Mouse (Mus musculus): ENCODE measurements around the gene Ppil4. TPM values are rescaled to one million over a fixed set of nuclear protein-coding genes. Genes with fewer than 3 reads are reported as not detected.

The Ppil4 gene
- polyA plus RNA-seq, 1 experiment from 2014 or later = 46.9 TPM

DNA sequence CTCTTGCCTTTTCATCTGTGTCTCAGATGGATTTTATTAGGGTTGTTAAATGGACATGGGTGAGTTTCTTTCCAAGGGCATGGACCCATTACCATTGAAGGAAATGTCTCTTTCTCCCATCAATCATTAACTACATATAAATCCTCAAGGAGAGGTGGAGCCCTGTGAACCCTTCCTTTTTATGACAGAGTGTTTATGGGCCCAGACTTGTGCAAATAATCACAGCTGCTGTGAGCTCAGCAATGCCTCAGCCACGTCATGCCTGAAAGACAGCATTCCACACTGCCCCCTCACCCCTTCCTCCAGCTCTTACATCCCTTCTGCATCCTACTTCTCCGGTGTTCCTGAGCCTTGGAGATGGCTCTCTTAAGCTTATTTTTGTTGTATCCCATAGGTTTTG is 5.4 kb upstream of the Ppil4 start:
- no peak overlapping the region for H3K4me2 ChIP-seq
- no peaks in the 10 kb centered on the region for H3K27me3 ChIP-seq
- H3K4me3 ChIP-seq (replicated peaks) = no peak overlapping the region
- WGBS = 38% methylated on average over 2 of the region's 2 CpGs
- H3K9ac ChIP-seq (replicated peaks) = no peak overlapping the region
- 0 out of 2 replicates have a peak, but pooled peaks cover 2% of the 10 kb centered on the region for H3K4me1 ChIP-seq (replicated peaks)
- no peak overlapping the region for H3K27ac ChIP-seq
- ATAC-seq (ENCODE audit: insufficient number of reproducible peaks, insufficient read depth, low FRiP score, low TSS enrichment, low read depth) = no peak
- peaks cover 19% of the 10 kb centered on the region for H3K36me3 ChIP-seq
- H3K9me3 ChIP-seq = no peaks in the 10 kb centered on the region

DNA sequence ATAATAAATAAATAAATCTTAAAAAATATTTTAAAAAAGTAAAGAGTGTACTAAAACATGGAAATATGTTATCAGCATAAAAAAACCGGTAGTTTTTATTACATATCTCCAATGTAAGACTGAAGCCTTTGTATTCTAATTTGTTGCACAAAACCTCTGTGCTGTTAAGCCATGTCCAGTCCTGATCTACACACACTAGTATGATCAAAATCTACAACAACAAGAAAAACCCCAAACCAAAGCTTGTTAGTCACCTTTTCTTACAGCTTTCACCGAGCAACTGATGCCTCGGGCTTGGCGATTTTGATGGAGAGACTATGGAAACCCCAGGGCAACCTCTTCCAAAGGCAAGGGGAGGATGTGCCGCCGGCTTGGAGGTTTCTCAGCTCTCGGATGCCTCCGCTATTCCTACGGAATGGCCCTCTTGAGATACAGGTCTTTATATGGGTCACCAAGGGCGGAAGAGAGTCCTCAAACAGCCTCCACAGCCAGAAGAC is 389 bp upstream of the Ppil4 start:
- 2% methylated on average over 10 of the region's 10 CpGs for WGBS
- no peak overlapping the region for H3K27ac ChIP-seq
- H3K4me1 ChIP-seq (replicated peaks) = peaks cover 11% of the 10 kb centered on the region
- ATAC-seq (ENCODE audit: insufficient number of reproducible peaks, insufficient read depth, low FRiP score, low TSS enrichment, low read depth) = peak; percentile 57
- H3K36me3 ChIP-seq = peaks cover 35% of the 10 kb centered on the region
- peak overlapping the region; percentile 86 for H3K9ac ChIP-seq (replicated peaks)
- no peaks in the 10 kb centered on the region for H3K27me3 ChIP-seq
- H3K4me3 ChIP-seq (replicated peaks) = peak overlapping the region; percentile 92
- no peaks in the 10 kb centered on the region for H3K9me3 ChIP-seq
- H3K4me2 ChIP-seq = peak overlapping the region; percentile 60

DNA sequence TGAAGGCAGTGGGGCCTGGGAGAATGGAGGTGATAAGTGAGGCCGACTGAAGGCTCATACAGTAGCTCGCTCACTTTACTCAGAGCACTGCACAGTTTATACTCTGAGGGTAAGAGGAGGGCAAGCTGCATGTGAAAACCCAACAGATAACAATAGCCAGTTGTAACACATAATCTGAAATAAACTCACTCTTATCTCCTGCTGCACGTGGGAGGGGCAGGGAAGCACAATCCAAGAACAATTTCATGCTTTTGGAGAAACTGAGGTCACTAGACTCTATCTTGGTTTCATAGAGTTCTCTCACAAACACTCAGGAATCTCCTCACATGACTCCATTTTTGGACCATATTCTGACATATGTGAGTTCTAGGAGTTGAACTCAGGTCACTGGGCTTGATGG is 8.6 kb downstream of the Ppil4 start:
- Histone ChIP-seq H3K27ac (no peak overlapping the region), H3K4me2 (no peak overlapping the region), H3K9ac (replicated peaks) (no peak overlapping the region), H3K27me3 (no peaks in the 10 kb centered on the region), H3K36me3 (peaks cover 92% of the 10 kb centered on the region), H3K4me3 (replicated peaks) (no peak overlapping the region), H3K9me3 (no peaks in the 10 kb centered on the region), H3K4me1 (replicated peaks) (no peaks in the 10 kb centered on the region)
- WGBS = 86% methylated on average over 3 of the region's 3 CpGs
- ATAC-seq (ENCODE audit: insufficient number of reproducible peaks, insufficient read depth, low FRiP score, low TSS enrichment, low read depth) = no peak

DNA sequence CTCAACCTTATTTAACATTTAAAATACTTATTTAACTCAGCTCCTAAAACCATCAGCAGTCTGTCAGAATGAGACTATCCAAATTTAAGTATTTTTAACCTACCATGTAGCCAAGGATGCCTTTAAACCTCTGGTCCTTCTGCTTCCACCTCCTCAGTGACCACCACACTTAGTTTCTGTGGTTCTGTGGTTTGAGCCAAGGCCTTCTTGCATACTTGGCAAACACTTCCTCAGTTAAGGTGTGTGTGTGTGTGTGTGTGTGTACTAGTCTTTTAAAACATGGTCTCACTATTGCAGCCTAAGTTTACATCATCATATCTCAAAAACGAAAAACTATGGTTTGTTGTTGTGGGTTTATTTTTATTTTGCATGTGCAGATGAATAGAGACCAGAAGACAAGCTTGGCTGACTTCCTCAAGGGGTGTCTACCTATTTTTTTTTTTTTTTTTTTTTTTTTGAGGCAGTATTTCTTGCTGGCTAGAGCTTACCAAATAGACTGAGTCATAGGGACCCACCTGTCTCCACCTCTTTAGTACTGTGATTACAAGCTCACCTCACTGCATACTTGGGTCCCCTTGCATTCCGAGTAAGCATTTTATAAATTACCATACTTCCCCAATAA is 9.9 kb downstream of the Ppil4 start:
- no peaks in the 10 kb centered on the region for H3K27me3 ChIP-seq
- H3K9me3 ChIP-seq = no peaks in the 10 kb centered on the region
- H3K36me3 ChIP-seq = peaks cover 87% of the 10 kb centered on the region
- H3K27ac ChIP-seq = no peak overlapping the region
- no peak for ATAC-seq (ENCODE audit: insufficient number of reproducible peaks, insufficient read depth, low FRiP score, low TSS enrichment, low read depth)
- H3K9ac ChIP-seq (replicated peaks) = no peak overlapping the region
- no peaks in the 10 kb centered on the region for H3K4me1 ChIP-seq (replicated peaks)
- no peak overlapping the region for H3K4me3 ChIP-seq (replicated peaks)
- WGBS = 82% methylated on average over 2 of the region's 2 CpGs
- H3K4me2 ChIP-seq = no peak overlapping the region

DNA sequence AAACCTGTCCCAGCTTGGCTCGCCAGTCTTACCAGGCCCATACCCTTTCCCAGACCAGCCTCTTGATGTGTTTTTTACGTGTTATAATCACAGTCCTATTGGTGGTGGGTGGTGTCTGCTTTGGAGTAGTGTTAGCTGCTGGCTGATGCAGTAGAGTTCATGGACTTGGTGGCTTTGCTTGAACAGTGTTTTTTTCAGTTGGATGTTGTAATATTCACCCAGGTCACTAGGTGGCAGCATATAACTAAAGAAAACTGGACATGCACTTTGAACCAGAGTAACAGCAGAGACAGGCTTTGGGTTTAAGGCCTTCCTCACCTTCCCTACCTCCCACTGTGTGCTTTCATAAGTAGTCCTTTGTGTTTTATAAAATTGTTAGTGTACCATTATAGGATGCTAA is 17.2 kb downstream of the Ppil4 start:
- 56% methylated on average over 2 of the region's 2 CpGs for WGBS
- Histone ChIP-seq H3K27ac (no peak overlapping the region), H3K4me1 (replicated peaks) (no peaks in the 10 kb centered on the region), H3K9me3 (no peaks in the 10 kb centered on the region), H3K4me3 (replicated peaks) (no peak overlapping the region), H3K36me3 (peaks cover 76% of the 10 kb centered on the region), H3K27me3 (no peaks in the 10 kb centered on the region), H3K9ac (replicated peaks) (no peak overlapping the region), H3K4me2 (no peak overlapping the region)
- ATAC-seq (ENCODE audit: insufficient number of reproducible peaks, insufficient read depth, low FRiP score, low TSS enrichment, low read depth) = 0 out of 2 replicates have a peak, but pooled peaks have one; percentile 42

DNA sequence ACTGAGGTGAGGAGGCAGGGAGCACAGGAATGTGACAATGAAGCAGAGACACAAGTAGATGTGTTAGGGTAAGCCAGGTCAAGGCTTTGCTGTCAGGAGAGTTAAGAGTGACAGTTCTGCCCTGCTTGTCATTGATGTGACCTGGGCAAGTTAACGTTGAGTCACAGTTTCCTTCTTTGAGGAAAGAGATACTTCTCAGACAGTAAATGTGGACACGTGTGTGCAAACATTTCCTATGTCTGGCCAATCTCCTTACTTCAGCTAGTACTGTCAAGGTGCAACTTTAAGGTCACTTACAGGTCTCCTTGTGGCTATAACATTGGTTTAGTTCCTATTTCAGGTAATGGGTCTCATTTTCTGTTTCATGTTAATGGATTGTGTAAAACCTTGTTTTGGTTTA is 23.8 kb downstream of the Ppil4 start:
- WGBS = 81% methylated on average over 2 of the region's 2 CpGs
- Histone ChIP-seq H3K9ac (replicated peaks) (no peak overlapping the region), H3K36me3 (peaks cover 72% of the 10 kb centered on the region), H3K27ac (no peak overlapping the region), H3K4me3 (replicated peaks) (no peak overlapping the region), H3K27me3 (no peaks in the 10 kb centered on the region), H3K4me2 (no peak overlapping the region), H3K9me3 (no peaks in the 10 kb centered on the region), H3K4me1 (replicated peaks) (no peaks in the 10 kb centered on the region)
- ATAC-seq (ENCODE audit: insufficient number of reproducible peaks, insufficient read depth, low FRiP score, low TSS enrichment, low read depth) = no peak

DNA sequence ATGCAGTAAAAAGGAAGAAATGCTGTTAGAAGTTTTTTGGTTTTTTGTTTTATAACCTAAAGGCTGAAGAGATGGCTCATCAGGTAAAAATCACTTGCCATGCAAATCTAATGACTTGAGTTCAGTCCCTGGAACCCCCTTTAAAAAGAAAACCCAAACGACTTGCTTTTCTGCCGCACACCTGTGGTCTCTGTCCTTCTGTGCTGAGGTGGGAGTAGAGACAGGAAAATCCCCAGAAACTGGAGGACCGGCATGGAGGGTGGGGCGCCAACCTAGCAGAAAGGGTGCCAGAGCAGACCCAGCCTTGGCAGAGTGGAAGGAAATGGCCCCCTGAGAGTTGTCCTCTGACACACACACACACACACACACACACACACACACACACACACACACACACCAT is 26.0 kb downstream of the Ppil4 start:
- no peak for ATAC-seq (ENCODE audit: insufficient number of reproducible peaks, insufficient read depth, low FRiP score, low TSS enrichment, low read depth)
- WGBS = 97% methylated on average over 4 of the region's 4 CpGs
- H3K4me3 ChIP-seq (replicated peaks) = no peak overlapping the region

DNA sequence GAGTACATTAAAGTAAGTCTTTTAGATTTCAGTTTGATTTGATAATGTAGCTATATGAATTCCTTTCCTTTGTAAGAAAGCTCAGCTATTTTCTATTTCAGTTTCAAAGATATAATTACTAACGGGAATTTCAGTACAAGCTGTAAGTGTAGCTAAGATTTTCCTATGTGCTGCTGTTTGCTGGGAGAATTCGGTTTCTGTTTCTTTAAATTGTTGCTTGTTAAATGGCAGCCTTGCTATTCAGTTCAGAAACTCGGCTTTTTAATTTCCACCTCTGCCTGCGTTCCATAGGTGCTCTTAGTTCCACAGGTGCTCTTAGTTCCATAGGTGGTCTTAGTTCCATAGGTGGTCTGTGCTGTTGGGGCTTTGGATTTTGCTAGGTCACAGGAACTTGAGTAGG is 26.5 kb downstream of the Ppil4 start:
- Histone ChIP-seq H3K9ac (replicated peaks) (no peak overlapping the region), H3K36me3 (peaks cover 75% of the 10 kb centered on the region), H3K27me3 (no peaks in the 10 kb centered on the region), H3K4me1 (replicated peaks) (no peaks in the 10 kb centered on the region), H3K4me2 (no peak overlapping the region), H3K9me3 (no peaks in the 10 kb centered on the region), H3K27ac (no peak overlapping the region), H3K4me3 (replicated peaks) (no peak overlapping the region)
- ATAC-seq (ENCODE audit: insufficient number of reproducible peaks, insufficient read depth, low FRiP score, low TSS enrichment, low read depth) = no peak
- WGBS = 92% methylated on average over 4 of the region's 4 CpGs

More for the DNA sequence above, 26.0 kb downstream of the Ppil4 start:
- Histone ChIP-seq H3K27me3 (no peaks in the 10 kb centered on the region), H3K4me2 (no peak overlapping the region), H3K27ac (no peak overlapping the region), H3K9me3 (no peaks in the 10 kb centered on the region), H3K4me1 (replicated peaks) (no peaks in the 10 kb centered on the region), H3K9ac (replicated peaks) (no peak overlapping the region), H3K36me3 (peaks cover 76% of the 10 kb centered on the region)

DNA sequence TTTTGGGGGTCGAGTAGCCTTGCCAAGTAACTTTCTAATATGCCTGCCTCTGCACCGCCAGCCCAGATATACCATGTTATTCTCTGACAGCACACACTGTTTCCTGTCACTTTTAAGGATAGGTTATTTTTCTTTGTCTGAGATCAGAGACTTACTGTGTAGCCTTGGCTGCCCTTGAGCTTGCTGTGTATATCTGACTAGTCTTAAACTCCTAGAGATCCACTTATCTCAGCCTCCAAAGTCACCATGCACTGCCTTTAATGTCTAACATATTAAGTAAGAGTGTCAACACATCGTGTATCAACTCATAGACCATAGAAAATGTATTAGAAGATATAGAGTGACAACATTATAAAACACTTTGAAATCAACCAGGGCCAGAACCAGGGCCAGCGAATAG is 26.9 kb downstream of the Ppil4 start:
- H3K36me3 ChIP-seq = peaks cover 71% of the 10 kb centered on the region
- WGBS = 86% methylated on average over 4 of the region's 4 CpGs
- no peaks in the 10 kb centered on the region for H3K9me3 ChIP-seq

DNA sequence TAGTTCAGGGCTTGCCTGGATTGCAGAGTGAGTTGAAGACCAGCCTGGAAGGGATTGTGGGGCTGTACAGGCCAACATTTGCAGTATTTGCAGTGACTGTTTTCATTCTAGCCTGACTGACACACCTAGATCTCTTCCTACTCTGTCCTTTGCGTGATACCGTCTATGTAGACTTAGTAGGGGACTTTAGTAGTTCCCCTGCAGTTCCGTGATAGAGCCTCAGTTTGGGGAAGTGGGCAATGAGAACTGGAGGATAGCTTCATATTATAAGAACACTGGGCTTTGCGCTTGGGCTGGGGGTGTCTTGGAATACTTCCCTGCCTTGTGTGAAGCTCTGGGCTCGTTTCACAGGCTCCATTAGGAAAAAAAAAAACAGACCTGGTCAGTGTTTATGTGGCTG is 27.5 kb downstream of the Ppil4 start:
- no peaks in the 10 kb centered on the region for H3K9me3 ChIP-seq
- 87% methylated on average over 5 of the region's 5 CpGs for WGBS
- no peaks in the 10 kb centered on the region for H3K4me1 ChIP-seq (replicated peaks)
- no peak for ATAC-seq (ENCODE audit: insufficient number of reproducible peaks, insufficient read depth, low FRiP score, low TSS enrichment, low read depth)
- H3K27me3 ChIP-seq = no peaks in the 10 kb centered on the region
- no peak overlapping the region for H3K9ac ChIP-seq (replicated peaks)
- H3K4me2 ChIP-seq = no peak overlapping the region
- no peak overlapping the region for H3K4me3 ChIP-seq (replicated peaks)
- no peak overlapping the region for H3K27ac ChIP-seq
- H3K36me3 ChIP-seq = peaks cover 69% of the 10 kb centered on the region

More for the DNA sequence above, 26.9 kb downstream of the Ppil4 start:
- Histone ChIP-seq H3K4me3 (replicated peaks) (no peak overlapping the region), H3K9ac (replicated peaks) (no peak overlapping the region), H3K27ac (no peak overlapping the region), H3K4me2 (no peak overlapping the region), H3K4me1 (replicated peaks) (no peaks in the 10 kb centered on the region), H3K27me3 (no peaks in the 10 kb centered on the region)
- ATAC-seq (ENCODE audit: insufficient number of reproducible peaks, insufficient read depth, low FRiP score, low TSS enrichment, low read depth) = no peak

DNA sequence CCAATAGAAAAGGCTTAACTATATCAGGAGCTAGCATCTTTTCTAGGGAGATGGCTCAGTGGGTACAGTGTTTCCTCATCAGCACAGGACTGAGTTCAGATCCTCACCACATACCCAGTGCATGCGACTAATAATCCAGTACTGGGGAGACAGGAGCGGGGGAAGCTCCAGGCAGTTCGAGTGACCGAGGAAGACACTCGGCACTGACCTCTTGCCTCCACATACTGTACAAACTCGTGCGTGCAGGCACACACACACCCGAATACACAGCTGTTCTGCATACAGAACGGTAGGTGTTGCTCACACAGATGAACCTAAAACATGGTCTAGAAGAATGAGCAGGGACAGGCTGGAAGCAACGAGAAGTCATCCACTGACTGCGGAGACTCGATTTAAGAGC is 29.3 kb downstream of the Ppil4 start:
- no peaks in the 10 kb centered on the region for H3K27me3 ChIP-seq
- H3K27ac ChIP-seq = no peak overlapping the region
- ATAC-seq (ENCODE audit: insufficient number of reproducible peaks, insufficient read depth, low FRiP score, low TSS enrichment, low read depth) = no peak
- no peak overlapping the region for H3K4me3 ChIP-seq (replicated peaks)
- no peaks in the 10 kb centered on the region for H3K4me1 ChIP-seq (replicated peaks)
- peaks cover 67% of the 10 kb centered on the region for H3K36me3 ChIP-seq
- H3K4me2 ChIP-seq = no peak overlapping the region
- 97% methylated on average over 12 of the region's 12 CpGs for WGBS
- H3K9ac ChIP-seq (replicated peaks) = no peak overlapping the region
- no peaks in the 10 kb centered on the region for H3K9me3 ChIP-seq

DNA sequence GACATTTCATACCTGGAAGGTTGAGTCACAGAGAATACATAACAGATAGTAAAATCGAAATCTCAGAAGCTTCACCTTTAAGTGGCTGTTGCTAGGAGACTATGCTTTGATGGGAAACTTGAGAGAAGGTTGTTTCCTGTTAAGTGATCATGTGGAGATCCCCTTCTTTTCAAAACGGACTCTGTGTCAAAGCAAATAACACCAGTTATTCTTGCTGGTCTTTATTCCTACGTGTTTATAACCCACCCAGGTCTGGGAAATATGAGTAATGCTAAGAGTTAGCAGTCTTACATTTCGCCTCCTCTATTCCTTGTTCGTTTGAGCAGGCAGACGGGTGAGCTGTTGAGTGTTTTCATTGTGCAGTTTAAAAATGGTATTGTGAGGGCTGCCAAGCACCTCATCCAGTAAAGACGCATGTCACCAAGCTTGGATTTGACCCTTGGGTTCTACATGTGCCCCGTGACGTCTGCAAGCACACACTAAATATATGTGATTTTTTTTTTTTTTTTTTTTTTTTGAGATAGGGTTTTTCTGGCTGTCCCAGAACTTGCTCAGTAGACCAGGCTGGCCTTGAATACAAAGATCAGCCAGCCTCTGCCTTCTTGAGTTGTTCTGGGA is 32.1 kb downstream of the Ppil4 start:
- no peaks in the 10 kb centered on the region for H3K27me3 ChIP-seq
- WGBS = 86% methylated on average over 9 of the region's 9 CpGs
- H3K4me2 ChIP-seq = no peak overlapping the region
- H3K9me3 ChIP-seq = no peaks in the 10 kb centered on the region
- no peak overlapping the region for H3K4me3 ChIP-seq (replicated peaks)
- H3K27ac ChIP-seq = no peak overlapping the region
- H3K4me1 ChIP-seq (replicated peaks) = no peaks in the 10 kb centered on the region
- no peak overlapping the region for H3K9ac ChIP-seq (replicated peaks)
- ATAC-seq (ENCODE audit: insufficient number of reproducible peaks, insufficient read depth, low FRiP score, low TSS enrichment, low read depth) = no peak
- H3K36me3 ChIP-seq = peaks cover 52% of the 10 kb centered on the region

All from limb, embryonic 12.5 days (tissue).